Mouse (Mus musculus) heart, embryonic 11.5 days (tissue): ENCODE results near the gene Scarb1. TPM values are rescaled to one million over a fixed set of nuclear protein-coding genes. Genes with fewer than 3 reads are reported as not detected.

Source experiments
- ATAC-seq: fragments of 200-750 bp; cut with Nextera tagmentation; replicated peaks from 2 replicates; pipeline ENCODE4 v1.8.0; 2017; ENCODE audit warnings: moderate library complexity; ENCODE audit not compliant: insufficient number of reproducible peaks, low FRiP score, low TSS enrichment
- H3K27ac ChIP-seq: fragments of 300-500 bp; sonication (generic); 2 replicates; pipeline ENCODE4 v1.5.1; 2014; ENCODE audit warnings: mild to moderate bottlenecking, low read depth, low read length
- H3K27me3 ChIP-seq: fragments of 300-500 bp; sonication (generic); 2 replicates; pipeline ENCODE4 v1.6.1; 2014; ENCODE audit warnings: mild to moderate bottlenecking, low read length, mixed read lengths; ENCODE audit not compliant: control insufficient read depth, insufficient read depth
- H3K36me3 ChIP-seq: fragments of 300-500 bp; sonication (generic); 2 replicates; pipeline ENCODE4 v1.6.1; 2014; ENCODE audit warnings: mild to moderate bottlenecking, low read length, moderate library complexity, mixed read lengths; ENCODE audit not compliant: control insufficient read depth, insufficient read depth
- H3K4me1 ChIP-seq: fragments of 300-500 bp; sonication (generic); 2 replicates; pipeline ENCODE4 v1.6.1; 2014; ENCODE audit warnings: low read length; ENCODE audit not compliant: control insufficient read depth, insufficient read depth
- H3K4me2 ChIP-seq: fragments of 300-500 bp; sonication (generic); 2 replicates; pipeline ENCODE4 v1.6.1; 2014; ENCODE audit warnings: mild to moderate bottlenecking, moderate library complexity
- H3K4me3 ChIP-seq: fragments of 300-500 bp; sonication (generic); 2 replicates; pipeline ENCODE4 v1.5.1; 2014; ENCODE audit warnings: low read depth, low read length
- H3K9ac ChIP-seq: fragments of 300-500 bp; sonication (generic); 2 replicates; pipeline ENCODE4 v1.6.1; 2014; ENCODE audit warnings: mild to moderate bottlenecking, low read depth, low read length, moderate library complexity
- H3K9me3 ChIP-seq: fragments of 300-500 bp; sonication (generic); replicated peaks from 2 replicates; pipeline ENCODE4 v1.6.1; 2016; ENCODE audit warnings: low read length; ENCODE audit not compliant: control insufficient read depth
- WGBS: fragments of 180-500 bp; shearing (Covaris S2); extraction: QIAGEN DNeasy Blood & Tissue Kit; methylation state at CpG from one replicate; pipeline ENCODE4 v1.1.7; 2014; ENCODE audit not compliant: insufficient replicate concordance; 5-methylcytosine and 5-hydroxymethylcytosine counted together
- polyA plus RNA-seq: library from polyadenylated mRNA; unstranded; fragments of >200 nt; fragmentation: Nextera tagmentation; extraction: Ambion mirVana; gene quantifications from 2 replicates; pipeline ENCODE4 v1.2.1, GENCODE M21; 2014

The Scarb1 gene
- polyA plus RNA-seq, 1 experiment from 2014 or later: 57.1 TPM

- 55% methylated on average over 7 of the region's 7 CpGs for WGBS
- H3K4me3 ChIP-seq: no peak overlapping the region
- H3K27ac ChIP-seq: no peak overlapping the region
- H3K9me3 ChIP-seq: no peaks in the 10 kb centered on the region
- no peaks in the 10 kb centered on the region for H3K36me3 ChIP-seq
- peaks cover 4% of the 10 kb centered on the region; the same call in 1 of the 2 replicates for H3K27me3 ChIP-seq
- peaks cover 28% of the 10 kb centered on the region; the same call in 1 of the 2 replicates for H3K4me1 ChIP-seq
- ATAC-seq: no peak
- H3K9ac ChIP-seq: no peak overlapping the region
- no peak overlapping the region for H3K4me2 ChIP-seq
Measured at GRCm38 (mm10) chr5:125262578-125262977, 78.3 kb downstream of the Scarb1 start.

- Histone ChIP-seq H3K4me2 (no peak overlapping the region), H3K36me3 (no peaks in the 10 kb centered on the region), H3K9me3 (no peaks in the 10 kb centered on the region), H3K27me3 (no peaks in the 10 kb centered on the region), H3K27ac (no peak overlapping the region), H3K4me1 (0 out of 2 replicates have a peak, but pooled peaks cover 2% of the 10 kb centered on the region), H3K9ac (no peak overlapping the region), H3K4me3 (no peak overlapping the region)
- 50% methylated on average over 5 of the region's 5 CpGs for WGBS
- no peak for ATAC-seq
Measured at GRCm38 (mm10) chr5:125253917-125254316, 87.0 kb downstream of the Scarb1 start.

- Histone ChIP-seq H3K4me3 (no peak overlapping the region), H3K4me2 (no peak overlapping the region), H3K27me3 (no peaks in the 10 kb centered on the region), H3K27ac (no peak overlapping the region), H3K36me3 (no peaks in the 10 kb centered on the region), H3K9me3 (no peaks in the 10 kb centered on the region), H3K9ac (no peak overlapping the region), H3K4me1 (0 out of 2 replicates have a peak, but pooled peaks cover 2% of the 10 kb centered on the region)
- ATAC-seq: no peak
- WGBS: 80% methylated on average over 3 of the region's 3 CpGs
Measured at GRCm38 (mm10) chr5:125253448-125253847, 87.4 kb downstream of the Scarb1 start.

GRCm38 (mm10) chr5:125252664-125253063, 88.2 kb downstream of the Scarb1 start:
- ATAC-seq: no peak

GRCm38 (mm10) chr5:125251885-125252615, 88.8 kb downstream of the Scarb1 start:
- 0 out of 2 replicates have a peak, but pooled peaks cover 2% of the 10 kb centered on the region for H3K4me1 ChIP-seq
- H3K4me2 ChIP-seq: no peak overlapping the region
- H3K9me3 ChIP-seq: no peaks in the 10 kb centered on the region
- no peak overlapping the region for H3K27ac ChIP-seq
- ATAC-seq: no peak
- no peaks in the 10 kb centered on the region for H3K36me3 ChIP-seq
- no peaks in the 10 kb centered on the region for H3K27me3 ChIP-seq
- H3K9ac ChIP-seq: no peak overlapping the region
- 45% methylated on average over 15 of the region's 15 CpGs for WGBS
- H3K4me3 ChIP-seq: no peak overlapping the region

More at GRCm38 (mm10) chr5:125252664-125253063, 88.2 kb downstream of the Scarb1 start:
- H3K27me3 ChIP-seq: no peaks in the 10 kb centered on the region
- 55% methylated on average over 8 of the region's 8 CpGs for WGBS
- H3K4me1 ChIP-seq: 0 out of 2 replicates have a peak, but pooled peaks cover 2% of the 10 kb centered on the region
- no peak overlapping the region for H3K27ac ChIP-seq
- H3K4me2 ChIP-seq: no peak overlapping the region
- no peaks in the 10 kb centered on the region for H3K9me3 ChIP-seq
- no peaks in the 10 kb centered on the region for H3K36me3 ChIP-seq
- H3K4me3 ChIP-seq: no peak overlapping the region
- H3K9ac ChIP-seq: no peak overlapping the region

GRCm38 (mm10) chr5:125249187-125249586, 91.7 kb downstream of the Scarb1 start:
- ATAC-seq: no peak
- WGBS: 36% methylated on average over 6 of the region's 6 CpGs

GRCm38 (mm10) chr5:125246711-125247110, 94.2 kb downstream of the Scarb1 start:
- Histone ChIP-seq H3K9ac (no peak overlapping the region), H3K27me3 (no peaks in the 10 kb centered on the region), H3K27ac (no peak overlapping the region), H3K4me3 (no peak overlapping the region), H3K4me1 (peaks cover 21% of the 10 kb centered on the region), H3K9me3 (no peaks in the 10 kb centered on the region), H3K4me2 (no peak overlapping the region), H3K36me3 (no peaks in the 10 kb centered on the region)
- no peak for ATAC-seq
- 80% methylated on average over 4 of the region's 4 CpGs for WGBS

More at GRCm38 (mm10) chr5:125249187-125249586, 91.7 kb downstream of the Scarb1 start:
- Histone ChIP-seq H3K4me2 (no peak overlapping the region), H3K4me1 (peaks cover 16% of the 10 kb centered on the region), H3K9ac (no peak overlapping the region), H3K27me3 (no peaks in the 10 kb centered on the region), H3K36me3 (no peaks in the 10 kb centered on the region), H3K4me3 (no peak overlapping the region), H3K9me3 (no peaks in the 10 kb centered on the region), H3K27ac (no peak overlapping the region)

GRCm38 (mm10) chr5:125245534-125246151, 95.3 kb downstream of the Scarb1 start:
- 5% methylated on average over 27 of the region's 27 CpGs for WGBS
- ATAC-seq: peak; percentile 37; the same call in 1 of the 2 replicates
- H3K4me3 ChIP-seq: peak overlapping the region; percentile 27
- no peaks in the 10 kb centered on the region for H3K9me3 ChIP-seq
- no peaks in the 10 kb centered on the region for H3K27me3 ChIP-seq
- no peak overlapping the region for H3K27ac ChIP-seq
- peak overlapping the region; percentile 78 for H3K4me2 ChIP-seq
- peaks cover 26% of the 10 kb centered on the region for H3K4me1 ChIP-seq
- peak overlapping the region; percentile 52 for H3K9ac ChIP-seq
- no peaks in the 10 kb centered on the region for H3K36me3 ChIP-seq
